Mouse (Mus musculus) myocyte (in vitro differentiated cells): ENCODE measurements around the gene Zfp697. TPM values are rescaled to one million over a fixed set of nuclear protein-coding genes. Genes with fewer than 3 reads are reported as not detected.
"Not testable (repeated sequence)": the region's sequence is repeated elsewhere in the genome, so short reads cannot be mapped to it uniquely, and the experiment has no call there.

ENCODE experiments used
- H3K27me3 ChIP-seq: one replicate; pipeline ENCODE4 v1.6.1; 2011; ENCODE audit not compliant: control insufficient read depth, insufficient read depth, insufficient read length
- H3K36me3 ChIP-seq: one replicate; pipeline ENCODE4 v1.6.1; 2011; ENCODE audit not compliant: control insufficient read depth, insufficient read depth
- H3K4me2 ChIP-seq: one replicate; pipeline ENCODE4 v1.6.1; 2011; ENCODE audit warnings: low read depth, control low read depth
- H3K4me3 ChIP-seq: one replicate; pipeline ENCODE4 v1.5.1; 2011; ENCODE audit warnings: mild to moderate bottlenecking, control low read depth, moderate library complexity
- H3K79me2 ChIP-seq: one replicate; pipeline ENCODE4 v1.6.1; 2011; ENCODE audit not compliant: control insufficient read depth, insufficient read depth
- H3ac ChIP-seq: one replicate; pipeline ENCODE4 v1.6.1; 2011; ENCODE audit not compliant: control insufficient read depth, insufficient read length
- CEBPB ChIP-seq: IDR thresholded peaks from 2 replicates; pipeline ENCODE4 v1.6.1; 2011; ENCODE audit warnings: mild to moderate bottlenecking, moderate library complexity; ENCODE audit not compliant: poor library complexity, insufficient read depth, severe bottlenecking
- E2F4 ChIP-seq: IDR thresholded peaks from one replicate; pipeline ENCODE4 v1.6.1; 2011; ENCODE audit warnings: mild to moderate bottlenecking, control low read depth, moderate library complexity; ENCODE audit not compliant: insufficient read depth
- MAX ChIP-seq: IDR thresholded peaks from one replicate; pipeline ENCODE4 v1.6.1; 2011; ENCODE audit warnings: low read depth, mild to moderate bottlenecking, control low read depth
- MYOD1 ChIP-seq, 3 experiments: IDR thresholded peaks; one replicate each; pipeline ENCODE4 v1.6.1; 2011; ENCODE audit warnings: control low read depth in 2 of 3, low read depth in 2 of 3, mild to moderate bottlenecking in 2 of 3, moderate library complexity in 1 of 3; ENCODE audit not compliant: insufficient read length in 2 of 3, control insufficient read depth in 1 of 3
- MYOG ChIP-seq, 3 experiments: IDR thresholded peaks; one replicate each; pipeline ENCODE4 v1.6.1; 2011; ENCODE audit warnings: control low read depth in 2 of 3, low read depth in 2 of 3, mild to moderate bottlenecking in 2 of 3; ENCODE audit not compliant: insufficient read length in 2 of 3, control insufficient read depth in 1 of 3, insufficient read depth in 1 of 3
- POLR2A ChIP-seq: IDR thresholded peaks from one replicate; pipeline ENCODE4 v1.6.1; 2011; ENCODE audit warnings: low read depth, mild to moderate bottlenecking, control low read depth, moderate library complexity; ENCODE audit not compliant: insufficient read length
- POLR2AphosphoS2 ChIP-seq: IDR thresholded peaks from one replicate; pipeline ENCODE4 v1.6.1; 2011; ENCODE audit warnings: low read depth, control low read depth; ENCODE audit not compliant: insufficient read length
- REST ChIP-seq: IDR thresholded peaks from one replicate; pipeline ENCODE4 v1.6.1; 2011; ENCODE audit warnings: mild to moderate bottlenecking, control low read depth, moderate library complexity; ENCODE audit not compliant: insufficient read depth, insufficient read length
- SRF ChIP-seq: IDR thresholded peaks from one replicate; pipeline ENCODE4 v1.6.1; 2011; ENCODE audit warnings: low read depth; ENCODE audit not compliant: control insufficient read depth, insufficient read length
- TCF12 ChIP-seq: IDR thresholded peaks from one replicate; pipeline ENCODE4 v1.6.1; 2011; ENCODE audit warnings: mild to moderate bottlenecking, control low read depth; ENCODE audit not compliant: poor library complexity, insufficient read depth, severe bottlenecking
- TCF3 ChIP-seq: IDR thresholded peaks from one replicate; pipeline ENCODE4 v1.6.1; 2011; ENCODE audit warnings: low read depth, control low read depth; ENCODE audit not compliant: insufficient read length
- USF1 ChIP-seq: IDR thresholded peaks from one replicate; pipeline ENCODE4 v1.6.1; 2011; ENCODE audit warnings: low read depth, mild to moderate bottlenecking, control low read depth, moderate library complexity
- polyA plus RNA-seq: library from polyadenylated mRNA; unstranded; fragments of >200 nt; fragmentation: generic; extraction: Trizol; gene quantifications from one replicate; pipeline ENCODE4 v1.2.1, GENCODE M21; 2012; ENCODE audit warnings: missing spikeins

The Zfp697 gene
- polyA plus RNA-seq, 1 experiment = 5.3 TPM

DNA sequence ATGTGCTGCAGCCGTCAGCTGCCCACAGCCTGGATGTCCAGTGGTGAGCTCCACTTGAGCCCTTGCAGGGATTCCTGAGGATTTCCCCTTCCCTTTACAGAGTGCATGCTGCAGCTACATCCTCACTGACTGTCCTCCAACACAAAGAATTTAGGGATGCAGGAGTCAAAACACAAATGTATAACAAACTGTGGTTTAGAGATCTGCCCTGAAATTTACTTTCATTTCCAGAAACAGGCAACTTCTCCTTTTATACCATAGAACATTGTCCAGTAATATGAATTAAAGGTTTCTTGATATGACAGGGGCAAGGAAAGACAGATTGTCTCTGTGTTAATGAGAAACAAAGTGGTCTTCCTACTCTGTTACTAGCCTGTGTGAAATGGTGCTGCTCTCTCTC lies 168.6 kb downstream of the Zfp697 start:
- H3K79me2 ChIP-seq, H3K36me3 ChIP-seq, H3K27me3 ChIP-seq, H3K4me3 ChIP-seq, H3ac ChIP-seq, H3K4me2 ChIP-seq: not testable (repeated sequence)

- H3K4me3 ChIP-seq, H3K4me2 ChIP-seq, H3K27me3 ChIP-seq, H3ac ChIP-seq, H3K79me2 ChIP-seq, H3K36me3 ChIP-seq: not testable (repeated sequence)
Measured at GRCm38 (mm10) chr3:98560711-98561110, 178.4 kb downstream of the Zfp697 start.

DNA sequence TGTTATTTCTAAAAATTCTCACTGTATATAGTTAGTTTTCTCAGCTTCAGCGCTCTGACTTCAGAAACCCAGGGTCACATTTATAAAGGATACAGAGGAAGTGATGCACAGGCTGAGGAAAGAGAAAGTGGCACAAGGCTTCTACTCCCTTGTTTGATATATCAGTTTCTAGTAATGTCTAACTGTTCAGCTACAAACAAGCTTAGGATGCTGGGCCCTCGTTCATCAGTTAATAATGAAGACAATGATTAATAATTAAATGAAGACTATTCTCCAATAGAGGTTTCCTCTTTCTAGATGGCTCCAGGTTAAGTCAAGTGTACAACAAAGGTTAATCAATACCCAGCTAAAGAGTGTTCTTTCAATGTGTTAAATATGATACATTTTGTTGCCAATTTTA lies 181.6 kb downstream of the Zfp697 start:
- H3K36me3 ChIP-seq, H3ac ChIP-seq, H3K27me3 ChIP-seq, H3K4me3 ChIP-seq, H3K4me2 ChIP-seq, H3K79me2 ChIP-seq: not testable (repeated sequence)

DNA sequence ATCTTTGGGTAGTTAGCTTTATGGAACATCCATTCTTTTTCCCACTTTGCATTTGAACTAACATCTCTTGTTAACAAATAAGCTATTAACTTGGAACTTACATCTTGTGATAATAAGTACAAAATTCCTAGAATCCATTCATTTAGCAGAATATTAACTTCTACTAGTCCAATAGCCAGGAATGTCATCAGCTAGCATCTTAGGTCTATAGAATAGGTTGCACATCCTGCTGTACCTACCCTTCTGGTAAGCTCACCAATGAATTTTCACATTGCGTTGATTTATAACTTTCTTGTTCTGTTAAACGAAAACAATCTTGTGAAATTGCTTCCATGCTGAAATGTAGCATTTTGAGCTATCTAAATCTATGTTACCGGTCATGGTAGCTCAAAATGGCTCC lies 182.6 kb downstream of the Zfp697 start:
- H3K79me2 ChIP-seq, H3K36me3 ChIP-seq, H3ac ChIP-seq, H3K4me2 ChIP-seq, H3K4me3 ChIP-seq, H3K27me3 ChIP-seq: not testable (repeated sequence)

DNA sequence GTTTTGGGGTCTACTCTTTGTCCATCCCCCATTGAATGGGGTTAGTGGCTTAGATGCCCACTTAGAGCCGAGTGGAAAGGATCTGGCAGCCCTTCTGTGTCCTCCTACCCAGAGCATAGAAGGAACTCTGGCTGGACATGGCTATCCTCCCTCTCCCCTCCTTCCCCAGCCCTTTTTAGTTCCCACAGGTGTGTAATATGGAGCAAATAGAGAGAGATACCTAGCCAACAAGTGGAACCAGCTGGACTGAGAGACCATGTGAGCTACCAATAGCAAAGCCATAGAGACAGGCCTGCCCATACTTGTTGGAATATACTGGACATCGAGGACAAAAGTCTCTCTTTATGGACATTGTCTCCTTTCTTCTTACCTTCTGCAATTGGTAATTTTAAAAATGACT lies 185.5 kb downstream of the Zfp697 start:
- H3K27me3 ChIP-seq, H3K4me3 ChIP-seq, H3ac ChIP-seq, H3K36me3 ChIP-seq, H3K79me2 ChIP-seq, H3K4me2 ChIP-seq: not testable (repeated sequence)

- H3ac ChIP-seq, H3K4me2 ChIP-seq, H3K4me3 ChIP-seq, H3K36me3 ChIP-seq, H3K79me2 ChIP-seq, H3K27me3 ChIP-seq: not testable (repeated sequence)
Measured at GRCm38 (mm10) chr3:98581024-98581423, 198.8 kb downstream of the Zfp697 start.

DNA sequence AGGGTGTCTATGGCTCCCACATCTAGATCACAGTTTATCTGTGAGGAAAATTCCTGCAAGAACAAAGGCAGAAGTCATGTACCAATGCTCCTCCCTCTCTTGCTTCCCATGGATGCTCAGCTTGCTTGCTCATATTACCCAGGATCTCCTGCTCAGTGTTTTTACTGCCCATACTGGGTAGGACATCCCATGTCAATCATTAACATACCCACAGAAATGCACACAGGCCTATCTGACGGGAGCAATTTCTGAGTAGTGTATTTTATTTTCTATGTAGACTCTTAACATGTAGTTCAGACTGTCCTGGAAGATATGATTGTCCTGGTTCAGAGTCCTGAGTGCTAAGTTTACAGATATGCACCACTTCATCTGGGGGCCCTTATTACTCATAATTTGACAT lies 199.9 kb downstream of the Zfp697 start:
- not testable (repeated sequence) for H3K79me2 ChIP-seq, H3ac ChIP-seq, H3K4me3 ChIP-seq, H3K36me3 ChIP-seq, H3K27me3 ChIP-seq, H3K4me2 ChIP-seq

DNA sequence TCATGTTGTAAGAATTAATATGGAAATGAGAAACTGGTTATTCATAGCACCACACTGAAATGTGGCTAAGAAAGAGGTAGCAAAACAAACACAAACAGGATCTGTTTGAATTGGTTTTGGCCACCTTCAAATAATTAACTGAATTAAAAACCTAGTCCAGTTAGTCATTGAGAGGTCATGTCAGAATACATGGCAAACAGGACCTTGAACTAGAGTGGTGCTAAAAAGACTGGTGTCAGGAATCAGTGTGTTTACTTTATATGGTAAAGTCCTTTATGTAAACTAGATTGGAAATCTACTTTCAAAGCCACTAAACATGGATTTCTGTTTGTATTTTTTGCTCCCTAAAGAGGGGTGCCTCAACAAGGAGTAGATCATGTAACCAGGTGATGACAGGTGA lies 200.4 kb downstream of the Zfp697 start:
- not testable (repeated sequence) for H3K4me2 ChIP-seq, H3K79me2 ChIP-seq, H3K27me3 ChIP-seq, H3K36me3 ChIP-seq, H3ac ChIP-seq, H3K4me3 ChIP-seq

DNA sequence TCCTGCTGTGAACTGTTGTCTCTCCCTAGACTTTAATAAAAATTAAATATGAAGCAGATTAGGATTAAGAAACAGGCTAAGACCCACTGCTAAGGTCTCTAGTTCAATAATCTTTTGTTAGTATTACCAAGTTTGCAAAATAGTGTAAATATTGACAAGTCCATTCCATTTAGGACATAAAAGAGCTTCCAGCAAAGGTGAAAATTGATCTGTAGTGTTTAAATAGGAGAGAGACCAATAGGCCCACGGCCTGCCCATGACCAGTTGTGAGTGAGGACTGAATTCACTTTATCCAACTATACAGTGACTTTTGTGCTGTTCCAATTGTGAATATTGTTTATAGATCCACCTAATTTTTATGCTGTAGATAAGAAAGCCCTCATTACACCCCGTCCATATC lies 205.5 kb downstream of the Zfp697 start:
- no peaks in the 10 kb centered on the region for H3K36me3 ChIP-seq
- H3K79me2 ChIP-seq = no peaks in the 10 kb centered on the region
- no peak overlapping the region for H3ac ChIP-seq
- H3K4me2 ChIP-seq = no peak overlapping the region
- no peaks in the 10 kb centered on the region for H3K27me3 ChIP-seq
- no peak overlapping the region for H3K4me3 ChIP-seq
- TF ChIP-seq E2F4 = no peak
- no peak for TF ChIP-seq TCF12
- TF ChIP-seq MYOD1 (IDR thresholded peaks at IDR 0.05; ENCODE audit: control insufficient read depth in 1 of 3, insufficient read length in 2 of 3, low read depth in 2 of 3) = no peak
- TF ChIP-seq POLR2AphosphoS2 = no peak
- TF ChIP-seq MYOG (IDR thresholded peaks at IDR 0.05; ENCODE audit: control insufficient read depth in 1 of 3, insufficient read depth in 1 of 3, insufficient read length in 2 of 3, low read depth in 2 of 3) = no peak
- TF ChIP-seq USF1 = no peak
- TF ChIP-seq CEBPB = no peak
- TF ChIP-seq MAX = no peak
- TF ChIP-seq REST = no peak
- no peak for TF ChIP-seq SRF
- no peak for TF ChIP-seq POLR2A
- no peak for TF ChIP-seq TCF3
